Mouse (Mus musculus) kidney, adult 18-20 months (tissue): ENCODE data around the gene Gm13078.

ENCODE experiments used
- DNase-seq: peaks from one replicate; pipeline ENCODE4 v3.0.0; 2021

Gm13078 gene

DNA sequence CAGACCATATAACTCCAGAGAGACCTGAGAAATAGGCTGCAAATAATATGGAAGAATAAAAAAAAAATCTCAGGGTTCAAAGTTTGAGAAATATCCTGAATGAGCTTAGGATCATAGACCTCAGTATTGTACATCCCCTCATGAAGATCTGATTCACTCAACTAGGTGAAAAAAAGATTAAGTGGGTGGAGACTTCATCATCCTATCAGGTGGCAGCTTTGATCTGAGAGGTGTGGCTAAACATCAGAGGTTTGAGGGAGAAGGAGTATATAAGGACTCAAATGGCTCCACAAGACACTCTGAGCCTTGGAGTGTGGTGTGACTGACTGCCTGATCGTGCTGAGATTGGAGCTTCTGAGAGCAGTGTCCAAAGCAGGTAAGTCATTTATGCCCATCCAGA is at the start of gene Gm13078:
TSS of gene Gm13078 (plus strand) at position 301 of the 400 bp plus-strand sequence.
- DNase-seq, result no peak

DNA sequence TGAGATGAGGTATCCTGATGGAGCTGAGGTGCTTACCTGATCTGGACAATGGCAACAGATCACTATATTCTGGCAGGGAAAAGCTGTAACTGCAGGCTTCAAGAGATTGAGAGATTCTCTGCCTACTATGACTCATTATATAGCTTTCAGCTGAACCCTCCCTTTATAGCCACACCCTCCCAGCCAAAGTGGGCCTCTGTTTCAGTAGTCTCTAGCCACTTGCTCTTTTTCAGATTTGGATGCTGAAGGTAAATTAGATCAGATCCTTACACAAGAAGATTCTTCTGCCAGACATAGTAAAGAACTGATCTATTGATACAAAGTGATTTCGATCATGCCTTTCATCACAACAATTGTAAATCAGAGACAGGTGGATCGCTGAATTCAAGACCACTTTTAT is 16.6 kb upstream of the Gm13078 start, which contains the start of gene Gm13089:
TSS of gene Gm13089 (minus strand) at position 101 of the 400 bp plus-strand sequence.
- no peak for DNase-seq
